Mouse (Mus musculus): ENCODE results near the gene Zfp329. TPM values are rescaled to one million over a fixed set of nuclear protein-coding genes. Genes with fewer than 3 reads are reported as not detected.

Gene Zfp329
- polyA plus RNA-seq (2012; ENCODE audit: low replicate concordance), result 0.12 and 0.32 TPM in 2 replicates

DNA sequence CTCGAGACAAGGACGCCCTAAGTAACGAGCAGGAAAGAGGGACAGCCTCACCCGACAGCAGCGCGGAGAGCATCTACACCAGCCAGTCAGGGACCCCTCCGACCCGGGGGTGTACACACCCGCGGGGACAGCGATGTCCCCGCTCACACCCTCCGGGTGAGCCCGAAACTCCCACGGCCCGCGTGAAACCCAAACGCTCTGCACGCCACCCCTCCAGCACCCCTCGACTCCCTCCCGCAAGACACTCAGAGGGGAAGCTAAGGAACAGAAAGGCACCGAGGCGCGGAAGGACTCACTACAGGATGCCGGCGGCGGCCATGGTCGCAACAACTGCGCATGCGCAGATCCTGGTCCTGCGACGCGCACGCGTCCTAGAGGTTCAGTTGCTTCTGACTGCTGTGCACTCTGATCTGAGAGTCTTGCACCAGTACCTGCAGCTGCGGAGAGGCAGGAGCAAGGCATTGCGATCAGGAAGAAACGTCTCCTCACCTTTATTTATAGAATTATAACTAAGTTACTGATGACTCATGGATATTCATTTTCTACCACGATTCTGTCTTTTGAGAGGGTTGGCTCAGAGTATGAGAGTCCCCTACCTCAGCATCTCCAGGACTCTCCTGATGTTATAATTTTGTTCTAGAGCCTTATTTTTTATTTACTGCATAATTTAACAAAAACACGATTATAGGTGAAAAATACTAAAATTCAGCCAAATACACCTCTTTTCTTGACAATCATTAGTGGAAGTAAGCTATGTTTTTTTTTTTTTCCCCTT, at the start of gene Zfp329:
Gene Zfp329 (minus strand): TSS at position 338 of the 775 bp plus-strand sequence.

DNA sequence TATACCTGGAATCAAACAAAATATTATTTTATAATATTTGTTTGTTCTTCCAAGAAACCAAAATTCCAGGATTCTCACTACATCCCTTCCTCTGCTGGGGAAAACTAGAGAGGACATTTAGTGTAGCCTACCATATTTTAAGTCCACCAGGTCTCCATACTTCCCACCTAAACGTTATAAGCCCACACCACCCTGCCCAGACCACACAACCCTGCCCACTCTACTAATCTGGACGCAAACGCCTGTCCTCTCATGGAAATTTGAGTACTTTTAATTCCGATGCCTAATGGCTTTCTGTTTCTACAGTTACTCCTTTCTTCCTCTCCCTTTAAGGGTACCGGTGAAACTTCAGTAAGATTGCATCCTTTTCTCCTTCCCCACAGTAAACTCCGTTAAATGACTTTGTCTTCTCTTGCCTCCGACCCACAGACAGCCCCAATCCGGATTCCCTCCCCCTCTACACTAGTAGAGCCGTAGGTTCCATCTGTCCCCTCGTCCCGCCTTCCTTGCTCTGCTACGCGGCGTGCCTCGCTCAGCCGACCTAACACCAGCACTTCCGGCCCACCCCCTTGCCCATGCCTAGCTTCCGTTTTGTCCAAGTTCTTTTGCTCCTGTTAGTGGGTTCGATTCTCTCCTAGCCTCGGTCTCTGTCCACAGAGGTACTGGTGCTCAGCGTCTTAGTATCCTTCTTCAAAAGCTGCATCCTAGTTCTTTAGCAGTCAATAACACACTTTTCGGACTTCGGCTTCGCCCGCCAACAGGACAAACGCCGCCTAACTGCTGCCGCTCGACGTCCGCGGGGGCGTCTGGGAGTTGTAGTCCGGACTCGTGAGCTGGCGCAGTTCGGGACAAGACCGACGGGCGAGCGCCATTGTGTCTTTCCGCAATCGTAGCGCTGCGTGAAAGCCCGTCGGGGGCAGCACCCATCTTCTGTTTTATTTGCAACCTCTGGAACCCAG, 15.8 kb upstream of the Zfp329 start, which contains the start of gene Zfp110:
Gene Zfp110 (plus strand): TSS at position 600 of the 959 bp plus-strand sequence.

DNA sequence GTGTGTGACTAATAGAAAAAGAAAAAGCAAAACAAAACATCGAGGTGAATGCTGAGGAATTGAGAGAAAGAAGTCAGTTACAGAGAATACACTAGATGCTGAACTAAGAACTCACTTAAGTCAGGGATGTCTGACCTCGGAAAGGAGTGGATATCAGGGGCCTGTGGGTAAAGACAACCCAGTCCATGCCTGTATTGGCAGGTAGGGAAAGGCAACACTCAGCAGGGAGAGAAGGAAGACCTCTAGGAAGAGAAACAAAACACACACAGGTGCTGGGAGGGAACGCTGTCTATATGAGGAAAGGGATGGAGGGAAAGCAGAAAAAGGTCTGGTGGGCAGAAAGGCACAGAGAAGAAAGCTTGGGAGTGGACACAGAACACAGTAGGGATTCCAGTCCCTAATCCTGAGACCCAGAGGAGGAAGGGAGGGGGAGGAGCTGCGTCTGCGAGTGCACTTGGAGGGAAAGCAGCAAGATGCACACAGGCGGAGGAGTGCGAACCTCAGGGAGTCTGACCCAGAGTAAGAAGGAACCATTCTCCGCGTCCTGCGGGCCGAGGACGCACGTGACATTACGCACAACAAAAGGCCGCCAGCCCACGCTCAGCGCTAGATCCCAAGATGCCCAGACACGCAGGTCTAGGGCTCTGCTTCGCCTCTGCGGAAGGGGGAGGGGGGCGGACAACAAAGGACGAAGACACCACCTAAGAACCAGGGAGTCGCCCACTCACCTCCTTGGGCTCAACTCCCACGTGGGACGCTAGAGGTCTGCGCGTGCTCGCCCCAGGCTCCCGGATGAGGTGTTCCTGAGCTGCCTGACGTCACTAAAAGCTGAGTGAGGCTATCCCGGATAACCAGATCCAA, 15.6 kb downstream of the Zfp329 start, which contains the start of gene Zscan18:
Gene Zscan18 (minus strand): TSS at position 770 of the 861 bp plus-strand sequence.

Other genes with a start within 250 kb of the Zfp329 start
- not detected in 2 replicates for gene Vmn2r53, start 210.1 kb downstream of the Zfp329 start, polyA plus RNA-seq (2012; ENCODE audit: low replicate concordance)
- not detected in 2 replicates for gene Vmn2r54, start 178.5 kb downstream of the Zfp329 start, polyA plus RNA-seq (2012; ENCODE audit: low replicate concordance)
- not detected in 2 replicates for gene Vmn2r55, start 133.9 kb downstream of the Zfp329 start, polyA plus RNA-seq (2012; ENCODE audit: low replicate concordance)
- not detected in 2 replicates for gene Vmn2r56, start 83.9 kb downstream of the Zfp329 start, polyA plus RNA-seq (2012; ENCODE audit: low replicate concordance)
- gene Zscan18, start 15.2 kb downstream of the Zfp329 start, polyA plus RNA-seq (2012; ENCODE audit: low replicate concordance), result not detected in 2 replicates
- gene Zfp110, start 15.9 kb upstream of the Zfp329 start, polyA plus RNA-seq (2012; ENCODE audit: low replicate concordance), result 1.0 and 2.1 TPM in 2 replicates
- 0.27 and 0.66 TPM in 2 replicates for gene Zfp128, start 62.3 kb upstream of the Zfp329 start, polyA plus RNA-seq (2012; ENCODE audit: low replicate concordance)
- 1.0 and 5.7 TPM in 2 replicates for gene Zscan22, start 79.0 kb upstream of the Zfp329 start, polyA plus RNA-seq (2012; ENCODE audit: low replicate concordance)
- gene Rps5, start 103.4 kb upstream of the Zfp329 start, polyA plus RNA-seq (2012; ENCODE audit: low replicate concordance), result 253 and 1,360 TPM in 2 replicates
- 3.4 TPM in 2 replicates for gene Rnf225, start 108.6 kb upstream of the Zfp329 start, polyA plus RNA-seq (2012; ENCODE audit: low replicate concordance)
- 11.5 and 14.8 TPM in 2 replicates for gene Zfp324, start 147.0 kb upstream of the Zfp329 start, polyA plus RNA-seq (2012; ENCODE audit: low replicate concordance)
- 6.8 and 12.0 TPM in 2 replicates for gene Zfp446, start 159.0 kb upstream of the Zfp329 start, polyA plus RNA-seq (2012; ENCODE audit: low replicate concordance)
- not detected in 2 replicates for gene Slc27a5, start 179.3 kb upstream of the Zfp329 start, polyA plus RNA-seq (2012; ENCODE audit: low replicate concordance)
- gene Trim28, start 180.3 kb upstream of the Zfp329 start, polyA plus RNA-seq (2012; ENCODE audit: low replicate concordance), result 64.0 and 158 TPM in 2 replicates
- gene Zbtb45, start 191.2 kb upstream of the Zfp329 start, polyA plus RNA-seq (2012; ENCODE audit: low replicate concordance), result 143 and 179 TPM in 2 replicates
- gene Chmp2a, start 215.9 kb upstream of the Zfp329 start, polyA plus RNA-seq (2012; ENCODE audit: low replicate concordance), result 29.9 and 190 TPM in 2 replicates
- gene Ube2m, start 219.4 kb upstream of the Zfp329 start, polyA plus RNA-seq (2012; ENCODE audit: low replicate concordance), result 107 and 227 TPM in 2 replicates
- gene Mzf1, start 235.9 kb upstream of the Zfp329 start, polyA plus RNA-seq (2012; ENCODE audit: low replicate concordance), result 2.6 and 3.3 TPM in 2 replicates